Mouse (Mus musculus): ENCODE data around the gene Cast.

- TF ChIP-seq POLR2A (IDR thresholded peaks at IDR 0.05; ENCODE audit: low read depth, low read length) (no peak), CTCF (IDR thresholded peaks at IDR 0.05; ENCODE audit: extremely low read depth, insufficient read depth, insufficient read length, insufficient replicate concordance) (no peak)
These were observed 42.2 kb upstream of the Cast start for GRCm38 (mm10) chr13:74850823-74851222.
